Mouse (Mus musculus) lung, postnatal 10 days (tissue): ENCODE results near the gene Cbfb.

Experiments used
- DNase-seq: peaks from one replicate; pipeline ENCODE4 v3.0.0; 2021

The Cbfb gene

DNA sequence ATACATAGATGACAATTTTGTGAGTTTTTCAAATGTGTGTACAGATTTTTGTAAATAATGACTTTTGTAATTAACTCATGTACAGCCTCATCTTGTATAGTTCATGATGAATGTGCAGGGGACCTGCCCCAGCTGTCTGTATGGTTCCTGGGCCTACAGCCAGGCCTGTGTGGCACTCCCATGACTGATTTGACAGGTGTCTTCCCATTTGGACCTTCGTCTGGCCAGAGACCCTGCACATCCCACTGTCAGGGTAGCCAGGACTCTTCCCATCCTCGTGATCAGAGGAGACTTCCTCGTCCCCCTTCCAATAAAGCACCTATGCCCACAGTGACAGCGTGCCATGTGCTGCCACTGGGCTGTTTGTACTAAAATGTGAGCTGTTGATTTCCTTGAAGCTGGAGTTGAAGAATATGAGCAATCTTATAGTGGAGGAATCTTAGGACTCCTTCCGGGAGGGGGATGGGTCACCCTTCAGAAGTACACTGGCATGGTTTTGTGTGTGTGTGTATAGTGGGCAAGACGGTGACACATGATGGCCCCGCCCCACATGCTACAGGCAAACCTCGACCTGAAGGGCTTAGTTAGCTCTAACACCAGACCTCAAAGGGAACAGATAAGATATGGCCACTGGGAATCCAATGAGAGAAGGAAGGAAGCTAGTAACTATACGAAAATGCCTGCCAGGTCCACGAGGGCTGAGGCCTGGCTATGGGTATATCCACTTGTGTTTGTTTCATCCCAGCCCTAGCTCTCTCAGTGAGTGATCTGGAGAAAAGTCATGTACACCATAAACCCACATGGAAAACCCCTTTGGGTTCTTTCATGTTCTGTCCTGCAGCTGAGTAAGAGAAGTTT, 82.4 kb downstream of the Cbfb start:
- DNase-seq, result no peak

GRCm38 (mm10) chr8:105253766-105254151, 83.3 kb downstream of the Cbfb start:
- DNase-seq, result no peak

DNA sequence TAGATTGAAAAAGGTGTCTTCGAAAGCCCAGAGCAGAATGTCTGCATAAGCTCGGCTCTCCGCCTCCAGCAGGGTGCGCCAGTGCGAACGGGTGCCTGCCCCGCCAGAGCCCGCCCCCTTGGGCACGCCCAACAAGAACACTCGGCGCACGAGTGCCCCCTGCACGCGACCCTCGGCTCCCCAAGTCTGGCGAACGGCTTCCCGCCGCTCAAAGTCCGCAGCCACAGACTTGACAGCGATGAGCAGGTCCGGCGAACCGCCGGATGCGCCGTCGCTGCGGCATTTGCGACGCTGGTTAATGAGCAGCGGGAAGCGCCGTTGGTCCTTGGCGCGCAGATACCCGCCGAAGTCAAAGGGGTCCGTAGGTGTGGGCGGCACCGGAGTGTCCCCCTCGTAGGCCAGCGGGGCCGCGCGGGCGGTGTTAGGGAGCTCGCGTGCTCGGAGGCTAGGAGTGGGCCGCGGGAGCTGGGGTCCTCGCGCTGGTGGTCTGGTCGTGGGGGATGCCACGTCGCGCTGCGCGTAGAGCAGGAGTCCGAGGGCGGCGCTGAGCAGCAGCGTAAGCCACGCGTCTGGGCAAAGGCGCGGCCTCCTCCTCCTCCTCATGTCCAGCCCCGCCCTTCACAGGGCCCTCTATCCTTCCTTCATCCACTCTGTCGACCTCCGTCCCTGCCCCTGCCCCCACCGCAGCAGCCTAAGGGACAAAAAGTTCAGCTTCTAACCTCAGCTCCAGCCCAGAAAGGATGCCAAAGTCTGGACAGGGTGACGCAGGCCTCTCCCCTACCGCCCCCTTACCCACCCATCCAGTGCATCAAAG, 83.9 kb downstream of the Cbfb start:
- peak; percentile 95 for DNase-seq

DNA sequence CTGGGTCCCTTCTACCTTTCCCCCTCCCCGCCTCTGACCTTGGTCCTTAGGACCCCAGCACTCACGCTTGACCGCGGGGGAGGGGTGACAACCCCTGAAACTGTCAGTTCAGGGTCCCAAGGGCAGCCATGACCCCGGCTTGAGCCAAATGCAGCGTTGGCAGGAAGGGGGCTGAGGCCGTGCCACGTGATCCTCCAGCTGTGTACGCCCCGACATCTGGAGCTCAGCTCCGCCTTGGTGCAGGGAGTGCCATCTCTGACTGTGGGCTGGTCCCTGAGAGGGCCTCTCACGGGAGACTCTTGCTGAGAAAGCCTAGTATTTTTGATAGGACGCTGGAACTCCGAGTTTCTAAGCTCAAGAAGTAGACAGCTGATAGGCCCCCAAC, 84.5 kb downstream of the Cbfb start, which contains the start of gene B3gnt9:
Gene B3gnt9 (minus strand): TSS at position 188 of the 385 bp plus-strand sequence.
- peak; percentile 90 for DNase-seq

DNA sequence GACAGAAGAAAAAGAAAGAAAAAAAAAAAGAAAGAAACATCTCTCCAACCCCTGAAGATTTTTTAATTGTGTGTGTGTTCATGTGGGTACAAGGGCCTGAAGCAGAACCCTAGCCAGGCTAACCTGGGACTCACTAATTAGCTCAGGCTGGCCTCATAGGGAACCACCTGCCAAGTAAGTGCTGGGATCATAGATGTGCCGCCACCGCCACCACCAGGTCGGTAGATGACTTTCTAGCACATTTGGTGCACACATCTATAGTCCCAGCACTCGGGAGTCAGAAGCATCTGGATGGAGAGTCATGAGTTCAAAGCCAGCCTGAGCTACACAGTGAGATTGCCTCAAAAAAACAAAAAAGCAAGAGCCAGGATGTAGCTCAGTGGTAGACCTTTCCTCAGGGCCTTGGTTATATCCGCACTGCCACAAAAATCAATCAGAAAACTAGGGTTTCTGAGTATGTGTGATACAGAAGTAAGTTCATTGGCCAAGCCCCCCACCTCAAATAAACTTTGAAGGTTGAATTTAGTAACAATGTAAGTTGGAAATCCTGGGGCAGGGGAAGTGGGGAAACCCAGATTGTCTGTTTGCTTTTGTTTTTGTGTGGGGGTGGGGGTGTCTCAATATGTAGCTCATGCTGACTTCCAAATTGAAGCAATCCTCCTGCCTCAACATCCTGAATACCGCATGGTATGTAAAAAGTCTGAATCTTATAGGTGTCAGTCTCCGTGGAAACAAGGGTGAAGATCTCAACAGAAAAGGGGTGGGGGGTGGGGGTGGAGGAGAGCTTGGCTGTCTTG, 87.0 kb downstream of the Cbfb start:
- DNase-seq, result no peak

DNA sequence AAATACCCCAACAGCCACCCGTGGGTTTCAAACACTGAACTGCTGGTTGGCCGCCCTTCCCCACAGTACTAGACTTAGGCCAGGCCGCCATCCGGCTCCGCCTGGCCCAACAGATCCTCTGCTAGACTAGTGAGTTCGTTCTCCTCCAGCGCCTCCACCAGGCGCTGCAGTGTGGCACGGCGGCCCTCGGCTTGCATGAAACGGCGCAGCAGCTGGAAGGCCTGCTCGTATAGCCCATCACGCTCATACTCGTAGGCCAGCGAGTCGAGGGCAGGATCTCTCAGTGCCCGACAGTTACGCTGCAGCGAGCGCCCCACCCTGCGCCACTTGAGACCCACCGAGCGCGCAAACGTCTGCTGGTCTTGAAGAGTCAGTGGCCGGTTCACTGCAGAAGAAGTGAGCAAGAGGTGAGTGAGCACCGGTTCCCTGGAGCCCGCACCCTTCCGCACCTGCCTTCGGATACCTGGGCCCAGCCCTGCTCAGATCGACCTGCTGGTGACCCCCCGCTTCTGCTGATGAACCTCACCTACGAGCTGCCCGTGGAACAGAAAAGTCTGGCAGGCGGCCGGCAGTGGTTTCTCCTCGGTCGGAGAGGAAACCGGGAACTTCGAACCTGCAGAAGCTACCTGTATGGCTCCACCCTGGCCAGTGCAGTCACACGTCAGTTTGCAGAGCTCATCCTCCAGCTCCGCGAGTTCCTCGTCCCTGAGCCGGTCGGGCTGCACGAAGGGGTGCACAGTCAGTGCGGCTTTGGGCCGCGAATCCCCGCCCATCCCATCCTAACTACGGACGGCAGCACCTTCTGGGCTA, 88.6 kb downstream of the Cbfb start:
- DNase-seq, result peak; percentile 45

- DNase-seq, result peak; percentile 83
Observed at GRCm38 (mm10) chr8:105259721-105260320, 89.3 kb downstream of the Cbfb start.

GRCm38 (mm10) chr8:105260371-105261099, 90.1 kb downstream of the Cbfb start:
- DNase-seq, result peak; percentile 69

- DNase-seq, result no peak
Observed at GRCm38 (mm10) chr8:105261326-105261980, 91.0 kb downstream of the Cbfb start.

DNA sequence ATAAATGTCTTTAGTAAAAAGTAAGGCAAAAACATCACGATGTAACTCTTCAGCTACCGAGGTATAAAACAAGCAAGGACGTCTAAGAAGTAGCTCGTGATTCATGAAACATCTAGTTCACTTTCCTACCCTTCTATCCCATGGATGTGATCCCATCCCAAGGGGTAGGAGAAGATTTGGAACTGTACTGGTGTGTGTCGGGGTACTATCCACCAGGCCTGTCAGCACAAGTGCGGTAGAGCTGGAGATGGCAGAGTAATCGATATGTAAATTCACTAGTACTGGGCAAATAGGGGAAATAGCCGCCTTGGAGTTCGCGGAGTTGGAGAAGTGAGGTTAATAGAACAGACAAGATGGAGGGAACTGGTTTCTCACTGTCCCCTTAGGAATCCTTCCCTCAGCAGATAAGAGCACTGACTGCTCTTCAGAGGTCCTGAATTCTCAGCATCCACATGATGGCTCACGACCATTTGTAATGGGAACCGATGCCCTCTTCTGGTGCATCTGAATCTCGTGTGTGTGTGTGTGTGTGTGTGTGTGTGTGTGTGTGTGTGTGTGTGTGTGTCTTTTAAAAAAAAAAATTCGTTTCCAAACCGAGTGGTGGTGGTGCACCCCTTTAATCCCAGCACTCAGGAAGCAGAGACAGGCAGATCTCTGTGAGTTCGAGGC, 92.9 kb downstream of the Cbfb start:
- no peak for DNase-seq

GRCm38 (mm10) chr8:105264024-105264982, 93.8 kb downstream of the Cbfb start, which contains the start of the genes Tradd and Fbxl8:
Gene Tradd, minus strand, starts transcription at chr8:105264609.
Gene Fbxl8, plus strand, starts transcription at chr8:105264648.
- DNase-seq, result peak; percentile 85

- peak; percentile 62 for DNase-seq
Observed at GRCm38 (mm10) chr8:105265128-105265527, 94.7 kb downstream of the Cbfb start.

- no peak for DNase-seq
Observed at GRCm38 (mm10) chr8:105266775-105267174, 96.3 kb downstream of the Cbfb start.
